Mouse (Mus musculus) embryonic facial prominence, embryonic 14.5 days (tissue): ENCODE results near the gene Shf. TPM values are rescaled to one million over a fixed set of nuclear protein-coding genes. Genes with fewer than 3 reads are reported as not detected.
A peak's percentile ranks its signal among the peaks of the same experiment; 100 is the strongest.
"Not testable (repeated sequence)": the region's sequence is repeated elsewhere in the genome, so short reads cannot be mapped to it uniquely, and the experiment has no call there.

Experiments
- ATAC-seq: fragments of 200-750 bp; cut with Nextera tagmentation; 2 replicates; pipeline ENCODE4 v1.8.0; 2017; ENCODE audit warnings: low read depth, moderate number of reproducible peaks, moderate TSS enrichment
- DNase-seq: peaks from one replicate; pipeline ENCODE4 v3.0.0-alpha.2; 2015; ENCODE audit warnings: low spot score
- H3K27ac ChIP-seq: fragments of 300-500 bp; sonication (generic); replicated peaks from 2 replicates; pipeline ENCODE4 v1.5.1; 2014; ENCODE audit warnings: low read depth, mild to moderate bottlenecking, low read length, moderate library complexity
- H3K27me3 ChIP-seq: fragments of 300-500 bp; sonication (generic); replicated peaks from 2 replicates; pipeline ENCODE4 v1.6.1; 2014; ENCODE audit warnings: low read length; ENCODE audit not compliant: control insufficient read depth, insufficient read depth
- H3K36me3 ChIP-seq: fragments of 300-500 bp; sonication (generic); 2 replicates; pipeline ENCODE4 v1.6.1; 2014; ENCODE audit warnings: low read length, mixed read lengths; ENCODE audit not compliant: control insufficient read depth, insufficient read depth
- H3K4me1 ChIP-seq: fragments of 300-500 bp; sonication (generic); 2 replicates; pipeline ENCODE4 v1.6.1; 2014; ENCODE audit warnings: antibody characterized with exemption, low read length; ENCODE audit not compliant: control insufficient read depth, insufficient read depth
- H3K4me2 ChIP-seq: fragments of 300-500 bp; sonication (generic); 2 replicates; pipeline ENCODE4 v1.6.1; 2014; ENCODE audit warnings: low read depth, mild to moderate bottlenecking, low read length, moderate library complexity, mixed read lengths
- H3K4me3 ChIP-seq: fragments of 300-500 bp; sonication (generic); 2 replicates; pipeline ENCODE4 v1.5.1; 2014; ENCODE audit warnings: low read depth, mild to moderate bottlenecking, low read length
- H3K9ac ChIP-seq: fragments of 300-500 bp; sonication (generic); 2 replicates; pipeline ENCODE4 v1.6.1; 2014; ENCODE audit warnings: low read depth, mild to moderate bottlenecking, low read length, moderate library complexity, mixed read lengths
- H3K9me3 ChIP-seq: fragments of 300-500 bp; sonication (generic); 2 replicates; pipeline ENCODE4 v1.6.1; 2016; ENCODE audit warnings: low read length; ENCODE audit not compliant: control insufficient read depth
- WGBS: fragments of 180-500 bp; shearing (Covaris S2); extraction: QIAGEN DNeasy Blood & Tissue Kit; methylation state at CpG from one replicate; pipeline ENCODE4 v1.1.7; 2014; 5-methylcytosine and 5-hydroxymethylcytosine counted together
- polyA plus RNA-seq: library from polyadenylated mRNA; unstranded; fragments of >200 nt; fragmentation: Nextera tagmentation; extraction: Ambion mirVana; gene quantifications from 2 replicates; pipeline ENCODE4 v1.2.1, GENCODE M21; 2014

Shf gene
- polyA plus RNA-seq, result 5.5 and 6.4 TPM in 2 replicates

DNA sequence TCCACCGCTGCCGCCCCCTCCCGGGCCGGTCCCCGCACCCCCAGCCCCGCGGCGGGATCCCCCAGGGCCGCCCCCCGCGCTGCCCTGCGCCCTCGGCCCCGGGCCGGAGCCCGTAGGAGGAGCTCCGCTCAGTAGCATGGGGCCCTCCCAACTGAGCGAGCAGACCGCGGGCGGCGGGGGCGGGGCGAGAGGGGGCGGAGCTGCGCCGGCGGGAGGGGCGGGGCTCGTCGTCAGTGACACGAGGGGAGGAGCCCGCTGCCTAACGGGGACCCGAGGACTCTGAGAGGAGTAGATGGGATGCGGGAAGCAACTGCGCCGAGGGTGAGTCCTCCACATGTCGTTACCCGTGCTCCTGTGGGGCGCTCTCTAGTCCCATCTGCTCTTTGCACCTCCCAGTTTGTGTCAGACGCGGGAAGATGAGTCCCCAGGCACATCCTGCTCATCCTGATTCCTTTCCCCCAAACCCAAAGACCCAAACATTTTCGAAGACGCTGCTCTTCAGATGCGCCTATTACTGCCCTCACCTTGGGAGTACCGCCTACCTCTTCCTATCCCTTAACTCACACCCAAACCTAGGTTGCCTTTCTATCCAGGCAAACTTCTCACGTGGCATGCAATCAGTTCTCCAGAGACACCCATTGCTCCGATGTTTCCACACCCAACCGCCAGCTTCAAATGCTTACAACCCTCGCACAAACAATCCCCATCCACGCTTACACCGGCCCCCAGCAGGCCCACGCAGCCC lies at the start of gene Shf:
TSS of gene Shf (minus strand) at position 168 of the 745 bp plus-strand sequence.
- no peaks in the 10 kb centered on the region for H3K36me3 ChIP-seq
- H3K27me3 ChIP-seq, result no peaks in the 10 kb centered on the region
- WGBS, result 2% methylated on average over 30 of the region's 54 CpGs
- H3K27ac ChIP-seq, result peak within 1 kb of the TSS; percentile 12; the same call in 1 of the 2 replicates
- ATAC-seq, result peak; percentile 96
- H3K9ac ChIP-seq, result peak within 1 kb of the TSS; percentile 90
- no peaks in the 10 kb centered on the region for H3K9me3 ChIP-seq
- H3K4me3 ChIP-seq, result peak within 1 kb of the TSS; percentile 84
- peak; percentile 92 for DNase-seq
- peak within 1 kb of the TSS; percentile 84 for H3K4me2 ChIP-seq
- H3K4me1 ChIP-seq, result peaks cover 15% of the 10 kb centered on the region

DNA sequence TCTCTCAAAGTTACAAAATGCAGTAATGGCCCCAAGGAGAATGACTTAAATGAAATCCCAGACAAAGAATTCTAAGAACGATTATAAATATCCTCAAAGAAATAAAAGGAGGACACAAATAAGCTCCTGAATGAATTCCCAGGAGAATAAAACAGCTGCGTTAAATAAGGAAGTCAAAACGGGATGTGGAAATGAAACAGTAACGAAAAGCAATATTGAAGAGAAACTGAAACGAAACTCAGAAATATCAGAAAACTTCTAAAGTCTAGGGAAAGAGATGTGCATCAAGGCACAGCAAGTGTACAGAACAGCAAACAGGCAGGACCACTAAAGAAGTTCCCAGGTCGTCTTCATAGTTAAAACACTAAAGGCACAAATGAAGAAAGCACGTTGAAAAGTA lies 40.0 kb upstream of the Shf start:
- H3K9me3 ChIP-seq, result no peaks in the 10 kb centered on the region
- H3K36me3 ChIP-seq, result no peaks in the 10 kb centered on the region
- H3K4me2 ChIP-seq, result no peak overlapping the region
- WGBS, result 72% methylated on average over 7 of the region's 7 CpGs
- H3K9ac ChIP-seq, result no peak overlapping the region
- H3K4me1 ChIP-seq, result no peaks in the 10 kb centered on the region
- H3K4me3 ChIP-seq, result no peak overlapping the region
- no peak for DNase-seq
- no peak for ATAC-seq
- H3K27me3 ChIP-seq, result no peaks in the 10 kb centered on the region
- no peak overlapping the region for H3K27ac ChIP-seq

DNA sequence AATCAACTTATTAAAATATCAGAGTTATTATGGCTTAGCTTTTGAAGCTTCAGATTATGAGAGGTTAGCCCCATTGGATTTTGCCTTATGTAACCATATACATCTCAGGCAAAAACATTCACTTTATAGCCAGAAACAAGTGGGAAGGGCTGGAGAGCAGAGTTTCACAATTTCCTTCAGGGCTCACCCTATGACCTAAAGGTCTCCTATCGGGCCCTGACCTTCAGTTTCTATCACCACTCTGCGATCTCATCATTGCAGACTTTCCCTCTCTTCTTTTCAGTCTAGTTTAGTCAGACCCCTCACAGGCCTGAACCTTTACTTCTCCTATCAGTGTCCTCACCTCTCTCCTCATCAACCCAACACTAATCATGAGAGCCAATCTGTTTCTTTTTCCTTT lies 38.6 kb upstream of the Shf start:
- H3K27me3 ChIP-seq, result no peaks in the 10 kb centered on the region
- H3K9me3 ChIP-seq, result no peaks in the 10 kb centered on the region
- H3K9ac ChIP-seq, result no peak overlapping the region
- H3K4me1 ChIP-seq, result no peaks in the 10 kb centered on the region
- no peak overlapping the region for H3K4me2 ChIP-seq
- 83% methylated on average over 2 of the region's 2 CpGs for WGBS
- DNase-seq (no peak), ATAC-seq (no peak)
- no peaks in the 10 kb centered on the region for H3K36me3 ChIP-seq
- no peak overlapping the region for H3K4me3 ChIP-seq
- H3K27ac ChIP-seq, result no peak overlapping the region

DNA sequence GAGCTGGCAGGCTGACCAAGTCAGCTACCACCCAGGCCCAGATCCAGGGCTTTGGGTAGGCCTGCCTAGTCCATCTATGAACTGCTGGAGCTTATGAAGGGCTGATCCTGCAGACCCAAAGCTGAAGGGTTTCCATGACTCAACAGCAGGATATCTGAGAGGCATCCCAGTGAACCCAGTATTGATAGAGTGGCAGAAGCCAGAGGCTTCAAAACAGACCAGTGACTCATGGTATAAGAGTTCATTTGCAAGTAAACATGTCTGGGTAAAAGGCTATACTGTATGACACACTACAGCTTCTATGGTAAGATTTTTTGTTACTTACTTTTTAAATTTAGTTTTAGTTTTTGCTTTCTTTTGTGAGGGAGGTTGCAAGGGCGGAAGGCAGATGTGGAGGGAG lies 27.2 kb upstream of the Shf start:
- H3K9ac ChIP-seq, result no peak overlapping the region
- ATAC-seq (no peak), DNase-seq (no peak)
- no peaks in the 10 kb centered on the region for H3K9me3 ChIP-seq
- no peak overlapping the region for H3K4me3 ChIP-seq
- no peaks in the 10 kb centered on the region for H3K4me1 ChIP-seq
- 80% methylated on average over 1 of the region's 1 CpGs for whole genome bisulfite sequencing
- H3K4me2 ChIP-seq, result no peak overlapping the region
- H3K36me3 ChIP-seq, result no peaks in the 10 kb centered on the region
- no peaks in the 10 kb centered on the region for H3K27me3 ChIP-seq
- no peak overlapping the region for H3K27ac ChIP-seq

DNA sequence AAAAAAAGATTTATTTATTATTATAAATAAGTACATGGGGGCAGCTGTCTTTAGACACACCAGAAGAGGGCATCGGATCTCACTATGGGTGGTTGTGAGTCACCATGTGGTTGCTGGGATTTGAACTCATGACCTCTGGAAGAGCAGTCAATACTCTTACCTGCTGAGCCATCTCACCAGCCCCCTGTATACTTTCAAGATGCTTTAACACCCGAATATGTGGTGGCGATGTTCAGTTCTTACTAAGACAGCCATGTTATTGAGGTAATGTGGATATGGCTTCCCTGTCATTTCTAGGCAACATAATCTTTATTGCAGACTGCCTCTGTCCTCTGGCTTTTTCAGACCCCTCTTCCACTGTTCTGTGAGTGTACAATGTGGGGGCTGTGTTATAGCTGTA lies 18.2 kb upstream of the Shf start:
- DNase-seq, H3K36me3 ChIP-seq, H3K4me3 ChIP-seq, ATAC-seq, H3K4me1 ChIP-seq, H3K27me3 ChIP-seq, H3K4me2 ChIP-seq, H3K9ac ChIP-seq, H3K27ac ChIP-seq, H3K9me3 ChIP-seq: not testable (repeated sequence)
- 86% methylated on average over 3 of the region's 3 CpGs for WGBS

DNA sequence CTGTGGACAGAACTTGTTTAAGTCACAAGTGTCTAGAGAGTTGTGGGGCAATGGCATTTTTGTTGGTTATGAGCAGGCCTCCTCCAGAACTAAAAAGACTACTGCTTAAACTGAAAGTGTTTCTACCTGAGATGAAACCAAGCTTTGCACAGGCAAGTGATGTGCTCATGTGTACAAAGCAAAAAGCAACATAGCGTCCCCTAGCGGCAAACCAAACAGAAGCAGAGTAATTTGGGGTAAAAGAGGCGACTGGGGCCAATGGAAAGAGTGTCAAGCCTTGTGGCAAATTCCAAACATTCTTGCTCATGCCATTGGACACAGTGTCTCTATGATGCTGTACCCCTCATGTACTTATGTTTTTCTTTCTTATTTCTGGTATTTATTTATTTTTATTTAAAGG lies 16.1 kb upstream of the Shf start:
- Histone ChIP-seq H3K9ac (no peak overlapping the region), H3K4me2 (no peak overlapping the region), H3K27ac (no peak overlapping the region), H3K9me3 (no peaks in the 10 kb centered on the region), H3K27me3 (no peaks in the 10 kb centered on the region), H3K4me1 (peaks cover 3% of the 10 kb centered on the region; the same call in 1 of the 2 replicates), H3K4me3 (no peak overlapping the region), H3K36me3 (no peaks in the 10 kb centered on the region)
- 40% methylated on average over 3 of the region's 3 CpGs for WGBS
- no peak for ATAC-seq
- DNase-seq, result no peak

DNA sequence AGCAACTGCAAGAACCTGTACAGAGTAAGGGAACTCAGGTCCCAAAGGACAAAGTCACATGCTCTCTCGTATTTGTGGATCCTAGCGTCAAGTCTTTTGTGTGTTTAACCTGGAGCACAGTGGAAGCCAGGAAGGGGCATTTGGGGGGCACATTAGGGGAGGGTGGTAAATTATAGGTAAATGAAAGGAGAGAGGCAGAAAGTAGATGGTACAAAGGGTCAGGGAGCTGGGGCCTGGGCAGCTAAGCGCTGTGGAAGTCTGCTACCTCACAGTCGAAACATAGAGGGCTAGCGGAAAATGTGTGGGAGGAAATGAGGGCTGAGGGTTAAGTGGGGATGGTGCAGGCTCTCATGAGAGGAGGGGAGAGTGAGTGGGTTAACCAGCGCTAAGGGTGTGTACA lies 13.2 kb upstream of the Shf start:
- Histone ChIP-seq H3K4me1 (peaks cover 3% of the 10 kb centered on the region; the same call in 1 of the 2 replicates), H3K4me3 (no peak overlapping the region), H3K27me3 (no peaks in the 10 kb centered on the region), H3K9ac (no peak overlapping the region), H3K4me2 (no peak overlapping the region), H3K36me3 (no peaks in the 10 kb centered on the region), H3K9me3 (no peaks in the 10 kb centered on the region), H3K27ac (no peak overlapping the region)
- no peak for ATAC-seq
- 72% methylated on average over 6 of the region's 6 CpGs for WGBS
- DNase-seq, result no peak

DNA sequence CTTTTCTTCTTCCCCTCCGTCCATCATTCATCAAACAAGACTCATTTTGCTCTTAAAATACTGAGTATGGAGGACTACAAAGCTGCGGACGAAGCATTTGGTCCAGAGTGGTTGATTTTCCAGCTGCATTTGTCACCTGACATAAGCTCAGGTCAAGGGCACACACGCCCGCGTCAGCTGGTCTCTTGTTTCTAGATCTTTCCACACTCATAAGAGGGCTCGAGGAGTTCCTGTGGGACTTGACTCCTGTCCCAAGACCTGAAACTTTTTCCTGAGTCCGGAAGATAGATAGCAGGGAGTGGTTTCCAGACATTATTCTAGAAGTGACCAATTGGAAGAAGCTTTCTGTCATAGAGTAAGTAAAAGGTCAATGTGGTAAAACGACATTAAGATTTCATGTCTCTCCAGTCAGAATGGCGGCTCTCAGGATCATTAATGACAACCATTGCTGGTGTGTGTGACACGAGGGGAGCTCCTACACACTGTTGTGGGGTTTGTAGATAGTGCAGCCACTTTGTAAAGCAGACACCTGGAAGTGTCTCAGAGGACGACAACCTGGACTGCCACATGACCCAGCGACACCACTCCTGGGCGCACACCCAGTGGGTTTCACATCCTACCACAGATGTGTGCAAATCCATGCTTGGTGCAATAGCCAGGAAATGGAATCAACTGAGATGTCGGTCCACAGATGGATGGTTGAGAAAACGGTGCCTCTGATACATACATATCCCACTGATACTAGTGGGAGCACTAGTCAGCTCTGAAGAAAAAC lies 12.6 kb upstream of the Shf start:
- WGBS, result 73% methylated on average over 16 of the region's 16 CpGs
- H3K4me1 ChIP-seq, result peaks cover 3% of the 10 kb centered on the region; the same call in 1 of the 2 replicates
- no peaks in the 10 kb centered on the region for H3K36me3 ChIP-seq
- no peak overlapping the region for H3K4me2 ChIP-seq
- no peaks in the 10 kb centered on the region for H3K9me3 ChIP-seq
- H3K9ac ChIP-seq, result no peak overlapping the region
- no peak overlapping the region for H3K4me3 ChIP-seq
- no peak for ATAC-seq
- no peaks in the 10 kb centered on the region for H3K27me3 ChIP-seq
- H3K27ac ChIP-seq, result no peak overlapping the region
- no peak for DNase-seq
